Mouse (Mus musculus) hindbrain, embryonic 12.5 days (tissue): Measurements from ENCODE around the gene Fdx1l. TPM values are rescaled to one million over a fixed set of nuclear protein-coding genes. Genes with fewer than 3 reads are reported as not detected.

ENCODE experiments used
- ATAC-seq: fragments of 200-750 bp; cut with Nextera tagmentation; 2 replicates; pipeline ENCODE4 v1.8.0; 2017; ENCODE audit warnings: moderate TSS enrichment; ENCODE audit not compliant: low FRiP score
- H3K27ac ChIP-seq: fragments of 300-500 bp; sonication (generic); 2 replicates; pipeline ENCODE4 v1.5.1; 2016; ENCODE audit warnings: mild to moderate bottlenecking
- H3K27me3 ChIP-seq: fragments of 300-500 bp; sonication (generic); 2 replicates; pipeline ENCODE4 v1.6.1; 2016; ENCODE audit warnings: mild to moderate bottlenecking
- H3K36me3 ChIP-seq: fragments of 300-500 bp; sonication (generic); 2 replicates; pipeline ENCODE4 v1.6.1; 2016; ENCODE audit warnings: mild to moderate bottlenecking
- H3K4me1 ChIP-seq: fragments of 300-500 bp; sonication (generic); 2 replicates; pipeline ENCODE4 v1.6.1; 2016
- H3K4me2 ChIP-seq: fragments of 300-500 bp; sonication (generic); replicated peaks from 2 replicates; pipeline ENCODE4 v1.6.1; 2016; ENCODE audit warnings: mild to moderate bottlenecking
- H3K4me3 ChIP-seq: fragments of 300-500 bp; sonication (generic); 2 replicates; pipeline ENCODE4 v1.5.1; 2016; ENCODE audit warnings: mild to moderate bottlenecking
- H3K9ac ChIP-seq: fragments of 300-500 bp; sonication (generic); 2 replicates; pipeline ENCODE4 v1.6.1; 2016; ENCODE audit warnings: mild to moderate bottlenecking, moderate library complexity
- H3K9me3 ChIP-seq: fragments of 300-500 bp; sonication (generic); replicated peaks from 2 replicates; pipeline ENCODE4 v1.6.1; 2016; ENCODE audit warnings: mild to moderate bottlenecking
- WGBS: fragments of 180-500 bp; shearing (Covaris S2); methylation state at CpG from one replicate; pipeline ENCODE4 v1.1.7; 2016; 5-methylcytosine and 5-hydroxymethylcytosine counted together
- polyA plus RNA-seq: library from polyadenylated mRNA; unstranded; fragments of >200 nt; fragmentation: Nextera tagmentation; extraction: Ambion mirVana; gene quantifications from 2 replicates; pipeline ENCODE4 v1.2.1, GENCODE M21; 2016

Fdx1l gene
- polyA plus RNA-seq = 46.4 and 48.4 TPM in 2 replicates

GRCm38 (mm10) chr9:21073044-21073840, at the start of gene Fdx1l, which contains the start of gene Gm49373:
Gene Fdx1l, minus strand, starts transcription at chr9:21073614.
Gene Gm49373, minus strand, starts transcription at chr9:21073096.
- Histone ChIP-seq H3K27ac (peak within 1 kb of the TSS; percentile 64), H3K36me3 (peaks cover 43% of the 10 kb centered on the region)

GRCm38 (mm10) chr9:21121483-21121882, 48.1 kb upstream of the Fdx1l start:
- Histone ChIP-seq H3K9ac (no peak overlapping the region), H3K9me3 (no peaks in the 10 kb centered on the region), H3K4me3 (no peak overlapping the region), H3K4me2 (no peak overlapping the region), H3K27ac (no peak overlapping the region), H3K36me3 (peaks cover 37% of the 10 kb centered on the region), H3K27me3 (no peaks in the 10 kb centered on the region), H3K4me1 (no peaks in the 10 kb centered on the region)
- no peak for ATAC-seq
- 91% methylated on average over 16 of the region's 16 CpGs for WGBS

More at GRCm38 (mm10) chr9:21073044-21073840, at the start of gene Fdx1l, which contains the start of gene Gm49373:
- no peaks in the 10 kb centered on the region for H3K9me3 ChIP-seq
- 3% methylated on average over 58 of the region's 58 CpGs for WGBS
- H3K4me3 ChIP-seq = peak within 1 kb of the TSS; percentile 87
- peaks cover 12% of the 10 kb centered on the region for H3K4me1 ChIP-seq
- peak within 1 kb of the TSS; percentile 88 for H3K4me2 ChIP-seq
- peak within 1 kb of the TSS; percentile 84 for H3K9ac ChIP-seq
- H3K27me3 ChIP-seq = no peaks in the 10 kb centered on the region
- ATAC-seq = peak; percentile 94

GRCm38 (mm10) chr9:21117073-21117472, 43.7 kb upstream of the Fdx1l start:
- H3K36me3 ChIP-seq = peaks cover 20% of the 10 kb centered on the region
- H3K4me2 ChIP-seq = no peak overlapping the region
- 79% methylated on average over 6 of the region's 6 CpGs for WGBS
- no peaks in the 10 kb centered on the region for H3K4me1 ChIP-seq
- no peak overlapping the region for H3K4me3 ChIP-seq
- H3K27me3 ChIP-seq = no peaks in the 10 kb centered on the region
- ATAC-seq = no peak
- H3K9me3 ChIP-seq = no peaks in the 10 kb centered on the region
- no peak overlapping the region for H3K27ac ChIP-seq
- no peak overlapping the region for H3K9ac ChIP-seq

GRCm38 (mm10) chr9:21115105-21115504, 41.7 kb upstream of the Fdx1l start:
- 89% methylated on average over 8 of the region's 8 CpGs for WGBS
- Histone ChIP-seq H3K4me2 (no peak overlapping the region), H3K27ac (no peak overlapping the region), H3K36me3 (peaks cover 7% of the 10 kb centered on the region), H3K27me3 (no peaks in the 10 kb centered on the region), H3K4me3 (no peak overlapping the region), H3K9me3 (no peaks in the 10 kb centered on the region), H3K9ac (no peak overlapping the region), H3K4me1 (no peaks in the 10 kb centered on the region)
- ATAC-seq = no peak

- H3K36me3 ChIP-seq = peaks cover 4% of the 10 kb centered on the region; the same call in 1 of the 2 replicates
- H3K27ac ChIP-seq = no peak overlapping the region
- 92% methylated on average over 7 of the region's 7 CpGs for WGBS
- H3K4me3 ChIP-seq = no peak overlapping the region
- H3K4me1 ChIP-seq = no peaks in the 10 kb centered on the region
- no peak overlapping the region for H3K4me2 ChIP-seq
- H3K27me3 ChIP-seq = no peaks in the 10 kb centered on the region
- no peak overlapping the region for H3K9ac ChIP-seq
- no peaks in the 10 kb centered on the region for H3K9me3 ChIP-seq
- no peak for ATAC-seq
These were observed 40.8 kb upstream of the Fdx1l start for GRCm38 (mm10) chr9:21114190-21114589.

- H3K36me3 ChIP-seq = peaks cover 9% of the 10 kb centered on the region
- no peak for ATAC-seq
- no peak overlapping the region for H3K4me3 ChIP-seq
- no peak overlapping the region for H3K9ac ChIP-seq
- H3K4me2 ChIP-seq = no peak overlapping the region
- 88% methylated on average over 6 of the region's 6 CpGs for WGBS
- no peak overlapping the region for H3K27ac ChIP-seq
- no peaks in the 10 kb centered on the region for H3K9me3 ChIP-seq
- no peaks in the 10 kb centered on the region for H3K27me3 ChIP-seq
- no peaks in the 10 kb centered on the region for H3K4me1 ChIP-seq
These were observed 40.3 kb upstream of the Fdx1l start for GRCm38 (mm10) chr9:21113751-21114150.

GRCm38 (mm10) chr9:21107607-21108237, 34.3 kb upstream of the Fdx1l start:
- Histone ChIP-seq H3K27ac (no peak overlapping the region), H3K9ac (no peak overlapping the region), H3K36me3 (peaks cover 7% of the 10 kb centered on the region), H3K9me3 (no peaks in the 10 kb centered on the region), H3K4me3 (no peak overlapping the region), H3K4me2 (no peak overlapping the region), H3K27me3 (no peaks in the 10 kb centered on the region), H3K4me1 (0 out of 2 replicates have a peak, but pooled peaks cover 4% of the 10 kb centered on the region)
- ATAC-seq = no peak
- 50% methylated on average over 23 of the region's 23 CpGs for WGBS

GRCm38 (mm10) chr9:21105760-21106564, 32.5 kb upstream of the Fdx1l start:
- WGBS = 80% methylated on average over 5 of the region's 5 CpGs
- Histone ChIP-seq H3K27ac (no peak overlapping the region), H3K4me2 (no peak overlapping the region), H3K9me3 (no peaks in the 10 kb centered on the region), H3K4me3 (no peak overlapping the region), H3K36me3 (peaks cover 7% of the 10 kb centered on the region), H3K9ac (no peak overlapping the region), H3K4me1 (0 out of 2 replicates have a peak, but pooled peaks cover 4% of the 10 kb centered on the region), H3K27me3 (no peaks in the 10 kb centered on the region)
- no peak for ATAC-seq

- Histone ChIP-seq H3K9ac (no peak overlapping the region), H3K36me3 (peaks cover 7% of the 10 kb centered on the region), H3K27ac (no peak overlapping the region), H3K9me3 (no peaks in the 10 kb centered on the region), H3K4me2 (no peak overlapping the region), H3K4me1 (peaks cover 12% of the 10 kb centered on the region; the same call in 1 of the 2 replicates), H3K27me3 (no peaks in the 10 kb centered on the region), H3K4me3 (no peak overlapping the region)
- WGBS = 87% methylated on average over 6 of the region's 6 CpGs
- no peak for ATAC-seq
These were observed 31.4 kb upstream of the Fdx1l start for GRCm38 (mm10) chr9:21104814-21105213.

- ATAC-seq = no peak
- H3K4me3 ChIP-seq = no peak overlapping the region
- WGBS = 85% methylated on average over 2 of the region's 2 CpGs
These were observed 28.7 kb upstream of the Fdx1l start for GRCm38 (mm10) chr9:21102076-21102475.

GRCm38 (mm10) chr9:21100447-21101161, 27.2 kb upstream of the Fdx1l start:
- 45% methylated on average over 15 of the region's 15 CpGs for WGBS
- no peak for ATAC-seq
- H3K4me2 ChIP-seq = 0 out of 2 replicates have a peak overlapping the region, but pooled peaks have one; percentile 6
- no peak overlapping the region for H3K4me3 ChIP-seq
- H3K4me1 ChIP-seq = peaks cover 12% of the 10 kb centered on the region; the same call in 1 of the 2 replicates
- no peak overlapping the region for H3K27ac ChIP-seq
- peak overlapping the region; percentile 35; the same call in 1 of the 2 replicates for H3K9ac ChIP-seq
- H3K27me3 ChIP-seq = no peaks in the 10 kb centered on the region
- H3K36me3 ChIP-seq = no peaks in the 10 kb centered on the region
- H3K9me3 ChIP-seq = no peaks in the 10 kb centered on the region

More at GRCm38 (mm10) chr9:21102076-21102475, 28.7 kb upstream of the Fdx1l start:
- Histone ChIP-seq H3K9ac (no peak overlapping the region), H3K4me2 (no peak overlapping the region), H3K36me3 (no peaks in the 10 kb centered on the region), H3K27me3 (no peaks in the 10 kb centered on the region), H3K27ac (no peak overlapping the region), H3K9me3 (no peaks in the 10 kb centered on the region), H3K4me1 (peaks cover 12% of the 10 kb centered on the region; the same call in 1 of the 2 replicates)
